Mouse (Mus musculus): ENCODE measurements around the gene Mzt1.

The Mzt1 gene

DNA sequence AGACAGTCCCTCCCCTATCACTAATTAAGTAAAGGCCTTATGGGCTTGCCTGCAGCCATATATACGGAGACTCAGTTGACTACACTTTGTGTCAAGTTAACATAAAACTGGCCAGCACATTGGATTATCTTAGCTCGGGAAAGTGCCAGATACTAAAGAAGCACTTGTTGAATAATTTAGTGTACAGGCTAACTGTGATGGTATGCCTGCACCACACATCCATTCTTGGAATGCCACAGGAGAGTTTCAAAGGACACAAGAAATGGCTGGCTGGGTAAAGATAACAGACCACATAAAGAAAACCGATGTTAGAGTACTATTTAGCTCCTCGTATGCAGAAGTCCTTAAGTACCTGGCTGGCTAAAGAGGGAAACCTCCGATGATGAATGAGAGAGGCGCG lies 27.2 kb downstream of the Mzt1 start:
- no peak for DNase-seq (ENCODE audit: low spot score in 2 of 2)

DNA sequence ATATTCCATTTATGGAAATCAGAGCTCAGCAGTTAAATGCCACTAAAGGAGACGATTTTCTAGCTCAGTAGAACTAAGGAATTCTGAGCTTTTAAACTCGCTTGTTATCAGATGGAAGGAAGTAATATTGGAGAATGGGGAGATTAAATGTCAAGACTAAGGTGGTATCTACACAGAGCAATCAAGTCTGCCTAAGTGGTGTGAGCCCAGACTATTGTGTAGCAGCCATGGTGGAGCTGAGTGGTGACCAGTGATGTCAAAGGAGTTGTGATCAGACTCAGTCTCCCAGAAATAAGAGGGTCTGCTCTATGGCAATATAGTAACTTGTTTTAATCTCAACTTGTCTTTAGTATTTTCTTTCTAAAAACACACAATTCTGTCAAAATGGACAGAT lies 35.0 kb downstream of the Mzt1 start:
- no peak for DNase-seq (ENCODE audit: low spot score in 2 of 2)

DNA sequence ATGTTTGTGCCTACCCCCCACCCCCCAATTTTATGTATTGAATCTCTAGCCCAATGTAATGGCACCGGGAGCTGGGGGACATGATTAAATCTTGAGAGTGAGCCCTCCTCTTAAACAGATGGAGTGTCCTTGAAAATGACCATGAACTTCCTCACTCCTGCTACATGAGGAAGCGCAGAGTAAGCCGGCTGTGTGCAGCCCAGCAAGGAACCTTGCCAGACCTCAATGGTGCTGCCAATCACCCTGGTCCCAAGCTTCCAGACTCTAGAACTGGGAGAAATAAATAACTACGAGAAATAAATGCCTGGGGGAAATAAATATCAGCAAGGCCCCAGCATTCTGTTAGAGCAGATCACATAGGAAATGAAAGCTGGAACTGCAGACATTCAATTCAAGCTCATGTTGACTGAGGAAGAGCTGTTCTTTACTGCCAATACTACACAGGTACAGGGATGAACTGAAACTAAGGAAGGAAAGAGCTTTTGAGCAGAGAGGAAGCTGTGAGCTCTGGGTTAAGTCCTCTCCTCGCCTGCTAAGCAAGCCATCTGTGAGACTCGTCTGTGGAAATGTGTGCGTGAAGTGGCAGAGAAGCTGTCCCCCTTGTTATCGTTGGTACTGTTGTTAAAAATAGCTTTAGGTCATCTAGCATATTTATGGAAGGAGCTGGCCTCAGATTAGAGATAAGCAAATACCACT lies 35.6 kb downstream of the Mzt1 start:
- DNase-seq (ENCODE audit: low spot score in 2 of 2): no peak

DNA sequence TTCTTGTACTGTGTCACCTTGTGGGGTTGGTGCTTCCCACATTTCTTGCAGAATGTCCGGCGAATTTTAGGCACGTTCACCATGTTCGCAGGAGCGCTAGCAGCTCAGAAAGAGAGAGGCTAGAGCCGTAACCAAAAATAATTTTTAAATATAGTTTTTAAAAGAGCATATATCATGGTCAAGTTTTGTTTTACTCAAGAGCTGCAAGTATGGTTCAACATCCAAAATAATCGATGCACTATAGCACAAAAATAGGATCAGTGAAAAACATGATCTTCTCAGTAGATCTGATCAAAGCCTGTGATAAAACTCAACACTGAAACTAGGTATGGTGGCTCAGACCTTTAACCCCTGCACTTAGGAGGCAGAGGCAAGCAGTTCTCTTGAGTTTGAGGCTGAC lies 51.7 kb downstream of the Mzt1 start, which contains the start of gene Rpl36a-ps1:
TSS of gene Rpl36a-ps1 (minus strand) at position 101 of the 400 bp plus-strand sequence.
- DNase-seq (ENCODE audit: low spot score in 2 of 2): no peak

DNA sequence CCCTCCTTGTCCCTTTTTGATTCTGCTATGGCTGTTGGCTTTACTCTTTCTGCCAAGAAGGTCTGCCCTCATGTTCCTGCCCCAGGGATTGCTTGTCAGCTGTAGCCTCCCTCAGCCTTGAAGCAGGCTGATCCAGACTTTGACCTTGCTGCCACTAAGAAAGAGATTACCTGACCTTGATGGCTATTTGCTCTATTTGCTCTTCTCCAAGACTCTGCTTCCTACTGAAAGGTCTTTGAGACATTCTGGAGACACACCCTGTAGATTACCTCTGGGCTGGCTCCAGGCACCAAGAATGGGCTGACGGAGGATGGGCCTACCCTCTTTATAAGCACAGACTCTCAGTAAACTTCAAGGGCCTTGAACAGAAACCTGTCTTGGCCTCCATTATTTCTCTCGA lies 53.5 kb downstream of the Mzt1 start:
- DNase-seq (ENCODE audit: low spot score in 2 of 2): no peak

DNA sequence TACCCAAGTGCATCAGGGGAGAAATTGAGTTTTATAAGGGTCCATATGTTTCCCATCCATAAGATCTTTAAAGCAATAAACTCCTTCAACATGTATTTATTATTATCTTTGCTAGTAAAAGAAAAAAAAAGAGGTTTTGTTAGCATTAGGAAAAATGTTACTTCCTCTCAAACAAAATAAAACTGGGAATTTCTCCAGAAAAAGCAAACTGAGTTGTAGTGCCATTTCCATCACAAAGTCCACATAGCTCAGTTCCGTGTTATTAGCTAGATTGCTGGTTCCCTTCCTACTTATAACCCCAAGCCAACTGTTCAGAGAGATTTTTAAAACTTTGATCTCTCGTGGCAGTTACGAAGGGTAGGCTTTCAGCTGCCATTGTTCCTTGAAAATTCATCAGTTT lies 55.3 kb downstream of the Mzt1 start:
- DNase-seq (ENCODE audit: low spot score in 2 of 2): no peak

DNA sequence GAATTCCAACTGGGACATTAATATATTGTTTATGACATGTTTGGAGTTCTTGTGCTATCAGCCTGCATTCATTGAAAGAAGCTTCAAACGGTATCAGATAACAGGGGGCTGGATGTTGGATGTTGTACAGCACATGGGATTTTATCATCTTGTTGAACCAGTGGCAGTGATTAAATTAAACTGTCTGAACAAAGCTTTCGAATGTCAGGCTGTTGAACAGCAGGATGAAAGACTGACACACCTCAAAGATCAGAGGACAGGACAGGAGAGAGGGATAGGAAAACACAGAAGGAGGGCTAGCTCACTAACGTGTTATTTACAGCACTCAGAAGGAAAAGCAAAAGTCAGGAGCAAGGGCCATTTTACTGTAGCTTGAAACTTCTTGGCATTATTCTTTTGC lies 56.1 kb downstream of the Mzt1 start:
- DNase-seq (ENCODE audit: low spot score in 2 of 2): no peak
